Mouse (Mus musculus) CH12.LX (cell line): Measurements from ENCODE around the gene Scamp1. TPM values are rescaled to one million over a fixed set of nuclear protein-coding genes. Genes with fewer than 3 reads are reported as not detected.

Experiments used
- DNase-seq: peaks from one replicate; pipeline ENCODE4 v3.0.0-alpha.2; 2013; ENCODE audit errors: extremely low read depth
- H3K27ac ChIP-seq: 2 replicates; pipeline ENCODE4 v1.5.1; 2012; ENCODE audit warnings: low read depth, mild to moderate bottlenecking, control low read depth, moderate library complexity; ENCODE audit not compliant: insufficient read depth
- H3K27me3 ChIP-seq: replicated peaks from 2 replicates; pipeline ENCODE3; 2012; ENCODE audit warnings: inconsistent platforms
- H3K36me3 ChIP-seq, 2 experiments: replicated peaks in 1 of 2; 2 replicates each; pipeline versions ENCODE3 to v1.6.1; 2012; ENCODE audit warnings: inconsistent platforms in 1 of 2, low read length in 1 of 2, mild to moderate bottlenecking in 1 of 2, mixed read lengths in 1 of 2, moderate library complexity in 1 of 2; ENCODE audit not compliant: control insufficient read depth in 1 of 2, insufficient read depth in 1 of 2
- H3K4me1 ChIP-seq, 2 experiments: 2 replicates each; pipeline ENCODE4 v1.6.1; 2012; ENCODE audit warnings: inconsistent platforms in 1 of 2, moderate library complexity in 1 of 2; ENCODE audit not compliant: insufficient read depth in 2 of 2, control insufficient read depth in 1 of 2
- H3K4me2 ChIP-seq: 2 replicates; pipeline ENCODE4 v1.6.1; 2012; ENCODE audit warnings: low read depth, mild to moderate bottlenecking, control low read depth; ENCODE audit not compliant: poor library complexity, insufficient read depth, severe bottlenecking
- H3K4me3 ChIP-seq, 3 experiments: fragments of 150-350 bp in 1 of 3; sonication (generic) in 1 of 3; replicated peaks in 1 of 3; 2 replicates each; pipeline versions ENCODE3 to v1.5.1; 2011 to 2012; ENCODE audit warnings: low read depth in 2 of 3, low read length in 2 of 3, mild to moderate bottlenecking in 2 of 3, moderate library complexity in 2 of 3, control low read depth in 1 of 3, improper control_type of control experiment in 1 of 3, inconsistent platforms in 1 of 3, mixed read lengths in 1 of 3; ENCODE audit not compliant: poor library complexity in 1 of 3
- H3K79me2 ChIP-seq: replicated peaks from 2 replicates; pipeline ENCODE4 v1.6.1; 2012; ENCODE audit warnings: mild to moderate bottlenecking, moderate library complexity; ENCODE audit not compliant: control insufficient read depth, poor library complexity, insufficient read depth, severe bottlenecking; ENCODE audit errors: extremely low read depth
- H3K9ac ChIP-seq: 2 replicates; pipeline ENCODE4 v1.6.1; 2012; ENCODE audit warnings: low read depth, mild to moderate bottlenecking, control low read depth, moderate library complexity; ENCODE audit not compliant: insufficient read depth
- H3K9me3 ChIP-seq: replicated peaks from 2 replicates; pipeline ENCODE3; 2012; ENCODE audit warnings: low read length, inconsistent platforms, mixed read lengths
- BHLHE40 ChIP-seq: IDR thresholded peaks from 2 replicates; pipeline ENCODE4 v1.6.1; 2011; ENCODE audit warnings: mild to moderate bottlenecking, low read depth, low read length, improper control_type of control experiment
- CHD1 ChIP-seq: IDR thresholded peaks from 2 replicates; pipeline ENCODE4 v1.6.1; 2012; ENCODE audit warnings: low read depth, low read length, improper control_type of control experiment, inconsistent platforms
- E2F4 ChIP-seq: IDR thresholded peaks from 2 replicates; pipeline ENCODE4 v1.6.1; 2011; ENCODE audit warnings: low read depth, low read length, improper control_type of control experiment; ENCODE audit not compliant: insufficient replicate concordance
- ELF1 ChIP-seq: IDR thresholded peaks from 2 replicates; pipeline ENCODE4 v1.6.1; 2014; ENCODE audit warnings: low read depth, mild to moderate bottlenecking, inconsistent platforms, low read length, improper control_type of control experiment
- EP300 ChIP-seq: IDR thresholded peaks from 2 replicates; pipeline ENCODE4 v1.6.1; 2011; ENCODE audit warnings: low read length, improper control_type of control experiment
- ETS1 ChIP-seq: conservative IDR thresholded peaks from 2 replicates; pipeline ENCODE4 v1.6.1; 2012; ENCODE audit warnings: low read depth, mild to moderate bottlenecking, inconsistent platforms, low read length, improper control_type of control experiment, moderate library complexity
- GABPA ChIP-seq: IDR thresholded peaks from 2 replicates; pipeline ENCODE4 v1.6.1; 2012; ENCODE audit warnings: low read depth, low read length, improper control_type of control experiment, inconsistent platforms; ENCODE audit not compliant: insufficient replicate concordance
- HCFC1 ChIP-seq: IDR thresholded peaks from 2 replicates; pipeline ENCODE4 v1.6.1; 2012; ENCODE audit warnings: low read depth, mild to moderate bottlenecking, inconsistent platforms, low read length, improper control_type of control experiment
- IRF4 ChIP-seq: IDR thresholded peaks from 2 replicates; pipeline ENCODE4 v1.6.1; 2014; ENCODE audit warnings: low read depth, mild to moderate bottlenecking, inconsistent platforms, low read length, improper control_type of control experiment
- JUN ChIP-seq: IDR thresholded peaks from 2 replicates; pipeline ENCODE4 v1.6.1; 2011; ENCODE audit warnings: low read depth, mild to moderate bottlenecking, low read length, improper control_type of control experiment, moderate library complexity; ENCODE audit not compliant: insufficient read depth
- JUND ChIP-seq: conservative IDR thresholded peaks from 2 replicates; pipeline ENCODE4 v1.6.1; 2011; ENCODE audit warnings: low read depth, low read length, improper control_type of control experiment
- KAT2A ChIP-seq: IDR thresholded peaks from 2 replicates; pipeline ENCODE4 v1.6.1; 2012; ENCODE audit warnings: low read length, improper control_type of control experiment, inconsistent platforms; ENCODE audit not compliant: insufficient replicate concordance
- MAFK ChIP-seq: IDR thresholded peaks from 2 replicates; pipeline ENCODE4 v1.6.1; 2011; ENCODE audit warnings: low read length, improper control_type of control experiment; ENCODE audit not compliant: insufficient replicate concordance
- MAX ChIP-seq: IDR thresholded peaks from 2 replicates; pipeline ENCODE4 v1.6.1; 2011; ENCODE audit warnings: low read length, improper control_type of control experiment
- MAZ ChIP-seq: IDR thresholded peaks from 2 replicates; pipeline ENCODE4 v1.6.1; 2012; ENCODE audit warnings: low read depth, mild to moderate bottlenecking, inconsistent platforms, low read length, improper control_type of control experiment, moderate library complexity
- MEF2A ChIP-seq: IDR thresholded peaks from 2 replicates; pipeline ENCODE4 v1.6.1; 2014; ENCODE audit warnings: low read depth, mild to moderate bottlenecking, inconsistent platforms, low read length, improper control_type of control experiment, borderline replicate concordance
- MXI1 ChIP-seq: IDR thresholded peaks from 2 replicates; pipeline ENCODE4 v1.6.1; 2011; ENCODE audit warnings: mild to moderate bottlenecking, low read depth, low read length, improper control_type of control experiment
- NELFE ChIP-seq: IDR thresholded peaks from 2 replicates; pipeline ENCODE4 v1.6.1; 2011; ENCODE audit warnings: low read depth, low read length, improper control_type of control experiment
- NRF1 ChIP-seq: IDR thresholded peaks from 2 replicates; pipeline ENCODE4 v1.6.1; 2014; ENCODE audit warnings: low read depth, mild to moderate bottlenecking, inconsistent platforms, low read length, improper control_type of control experiment, moderate library complexity
- PAX5 ChIP-seq: IDR thresholded peaks from 2 replicates; pipeline ENCODE4 v1.6.1; 2012; ENCODE audit warnings: low read length, inconsistent platforms, mixed read lengths
- POLR2A ChIP-seq: IDR thresholded peaks from 2 replicates; pipeline ENCODE4 v1.6.1; 2011; ENCODE audit warnings: low read depth, mild to moderate bottlenecking, improper control_type of control experiment, low read length
- POLR2AphosphoS2 ChIP-seq: IDR thresholded peaks from 2 replicates; pipeline ENCODE4 v1.6.1; 2011; ENCODE audit warnings: low read depth, low read length, improper control_type of control experiment
- RAD21 ChIP-seq: IDR thresholded peaks from 2 replicates; pipeline ENCODE4 v1.6.1; 2011; ENCODE audit warnings: low read depth, mild to moderate bottlenecking, low read length, improper control_type of control experiment, moderate library complexity
- RCOR1 ChIP-seq: conservative IDR thresholded peaks from 2 replicates; pipeline ENCODE4 v1.6.1; 2012; ENCODE audit warnings: low read depth, mild to moderate bottlenecking, inconsistent platforms, low read length, improper control_type of control experiment
- SIN3A ChIP-seq: IDR thresholded peaks from 2 replicates; pipeline ENCODE4 v1.6.1; 2012; ENCODE audit warnings: low read length, improper control_type of control experiment, inconsistent platforms
- SMC3 ChIP-seq: IDR thresholded peaks from 2 replicates; pipeline ENCODE4 v1.6.1; 2011; ENCODE audit warnings: low read depth, low read length, improper control_type of control experiment
- TBP ChIP-seq: conservative IDR thresholded peaks from 2 replicates; pipeline ENCODE4 v1.6.1; 2011; ENCODE audit warnings: low read depth, low read length, improper control_type of control experiment
- TCF12 ChIP-seq: IDR thresholded peaks from 2 replicates; pipeline ENCODE4 v1.6.1; 2014; ENCODE audit warnings: low read depth, mild to moderate bottlenecking, inconsistent platforms, low read length, improper control_type of control experiment
- UBTF ChIP-seq: IDR thresholded peaks from 2 replicates; pipeline ENCODE4 v1.6.1; 2012; ENCODE audit warnings: low read depth, mild to moderate bottlenecking, inconsistent platforms, low read length, improper control_type of control experiment, moderate library complexity
- USF1 ChIP-seq: IDR thresholded peaks from 2 replicates; pipeline ENCODE4 v1.6.1; 2014; ENCODE audit warnings: low read depth, mild to moderate bottlenecking, inconsistent platforms, low read length, improper control_type of control experiment
- USF2 ChIP-seq: conservative IDR thresholded peaks from 2 replicates; pipeline ENCODE4 v1.6.1; 2011; ENCODE audit warnings: low read depth, low read length, improper control_type of control experiment
- ZC3H11A ChIP-seq: IDR thresholded peaks from 2 replicates; pipeline ENCODE4 v1.6.1; 2012; ENCODE audit warnings: low read depth, mild to moderate bottlenecking, inconsistent platforms, low read length, improper control_type of control experiment
- ZKSCAN1 ChIP-seq: IDR thresholded peaks from 2 replicates; pipeline ENCODE4 v1.6.1; 2012; ENCODE audit warnings: low read depth, inconsistent platforms, low read length, improper control_type of control experiment, borderline replicate concordance
- ZMIZ1 ChIP-seq: IDR thresholded peaks from 2 replicates; pipeline ENCODE4 v1.6.1; 2012; ENCODE audit warnings: low read depth, mild to moderate bottlenecking, inconsistent platforms, low read length, improper control_type of control experiment
- ZNF384 ChIP-seq: IDR thresholded peaks from 2 replicates; pipeline ENCODE4 v1.6.1; 2012; ENCODE audit warnings: low read depth, low read length, improper control_type of control experiment, inconsistent platforms
- dilution Hi-C: fragments of 300-500 bp; cut with MboI; formaldehyde crosslinking; loops from 2 replicates; pipeline ENCODE4 v1.14.3; 2020; ENCODE audit warnings: low sequenced_read_pairs; ENCODE audit not compliant: extremely low pct_unique_long_range_greater_than_20kb, extremely low pct_ligation_motif_present
- in situ Hi-C: fragments of 300-500 bp; cut with MboI; formaldehyde crosslinking; loops from 3 replicates; pipeline ENCODE4 v1.14.3; 2019; ENCODE audit warnings: low sequenced_read_pairs, low pct_ligation_motif_present, low pct_unique_long_range_greater_than_20kb, mixed read lengths
- polyA plus RNA-seq: library from polyadenylated mRNA; unstranded; fragments of >175 nt; gene quantifications from 2 replicates; pipeline ENCODE4 v1.2.1, GENCODE M21; 2012; ENCODE audit warnings: low read depth; ENCODE audit not compliant: insufficient read length
- total RNA-seq, 2 experiments: library from RNA; depleted of rRNA; stranded (reverse); fragments of 300-350 nt in 1 of 2; fragments of >200 nt in 1 of 2; gene quantifications; 2 replicates each; pipeline ENCODE4 v1.2.3; 2012 to 2014

Scamp1 gene
- total and polyA plus RNA-seq, 3 experiments, result not detected

GRCm38 (mm10) chr13:94295922-94296321, 10.3 kb upstream of the Scamp1 start:
- Histone ChIP-seq H3K27ac (no peak overlapping the region), H3K9ac (no peak overlapping the region; the same call in 1 of the 2 replicates), H3K4me1 (peaks cover 3 to 9% of the 10 kb centered on the region in 2 experiments; a peak in 3 of 4 replicates), H3K9me3 (no peaks in the 10 kb centered on the region), H3K79me2 (no peaks in the 10 kb centered on the region), H3K4me2 (peak overlapping the region; percentile 21; the same call in 1 of the 2 replicates), H3K27me3 (no peaks in the 10 kb centered on the region), H3K4me3 (peak overlapping the region; percentile 2 to 48 (median 42)), H3K36me3 (no peaks in the 10 kb centered on the region)
- peak; percentile 74 for DNase-seq
- in situ Hi-C loops, result no loop called here
- TF ChIP-seq ZNF384, result no peak
- 0 out of 2 replicates have a peak, but pooled peaks have one; percentile 10 for TF ChIP-seq JUND
- TF ChIP-seq NELFE, result no peak
- TF ChIP-seq USF2, result no peak
- TF ChIP-seq MAX, result 0 out of 2 replicates have a peak, but pooled peaks have one; percentile 23
- no peak for TF ChIP-seq MAFK
- peak; percentile 73 for TF ChIP-seq ELF1
- TF ChIP-seq ZKSCAN1, result peak; percentile 69
- TF ChIP-seq TBP, result 0 out of 2 replicates have a peak, but pooled peaks have one; percentile 28
- peak; percentile 92 for TF ChIP-seq IRF4
- TF ChIP-seq NRF1, result no peak
- peak; percentile 32; the same call in 1 of the 2 replicates for TF ChIP-seq POLR2A
- no peak for TF ChIP-seq BHLHE40
- TF ChIP-seq MXI1, result no peak
- peak; percentile 49 for TF ChIP-seq TCF12
- peak; percentile 77 for TF ChIP-seq HCFC1
- TF ChIP-seq RCOR1, result no peak
- TF ChIP-seq ETS1, result no peak
- TF ChIP-seq MAZ, result no peak; the same call in 1 of the 2 replicates
- TF ChIP-seq ZC3H11A, result no peak
- TF ChIP-seq CHD1, result no peak
- TF ChIP-seq SMC3, result no peak
- TF ChIP-seq MEF2A, result 0 out of 2 replicates have a peak, but pooled peaks have one; percentile 19
- no peak for TF ChIP-seq RAD21
- no peak for TF ChIP-seq JUN
- no peak for TF ChIP-seq SIN3A
- TF ChIP-seq E2F4, result no peak
- no peak for TF ChIP-seq UBTF
- TF ChIP-seq PAX5, result no peak
- no peak for TF ChIP-seq GABPA
- TF ChIP-seq USF1, result no peak
- no peak for TF ChIP-seq POLR2AphosphoS2
- no peak for TF ChIP-seq ZMIZ1
- peak; percentile 82 for TF ChIP-seq EP300
- TF ChIP-seq KAT2A, result no peak
- dilution Hi-C loops, result no loop called here
